Mouse (Mus musculus) ES-CJ7 (cell line): ENCODE measurements around the gene Slc10a6.

ENCODE experiments used
- DNase-seq: peaks from one replicate; pipeline ENCODE4 v3.0.0; 2011; ENCODE audit warnings: low read depth, low spot score

The Slc10a6 gene

GRCm38 (mm10) chr5:103620301-103620973 lies 8.8 kb downstream of the Slc10a6 start:
- no peak for DNase-seq

- DNase-seq: peak; percentile 69
Observed at GRCm38 (mm10) chr5:103617191-103617590, 12.0 kb downstream of the Slc10a6 start.

GRCm38 (mm10) chr5:103614356-103614755 lies 14.8 kb downstream of the Slc10a6 start:
- DNase-seq: no peak

- no peak for DNase-seq
Observed at GRCm38 (mm10) chr5:103612316-103612715, 16.9 kb downstream of the Slc10a6 start.

GRCm38 (mm10) chr5:103610856-103611472 lies 18.2 kb downstream of the Slc10a6 start:
- DNase-seq: no peak

GRCm38 (mm10) chr5:103610148-103610547 lies 19.1 kb downstream of the Slc10a6 start:
- no peak for DNase-seq

GRCm38 (mm10) chr5:103605707-103606106 lies 23.5 kb downstream of the Slc10a6 start:
- no peak for DNase-seq

- DNase-seq: no peak
Observed at GRCm38 (mm10) chr5:103603115-103603893, 25.9 kb downstream of the Slc10a6 start.

- no peak for DNase-seq
Observed at GRCm38 (mm10) chr5:103598881-103599280, 30.3 kb downstream of the Slc10a6 start.

- no peak for DNase-seq
Observed at GRCm38 (mm10) chr5:103598264-103598663, 30.9 kb downstream of the Slc10a6 start.

- DNase-seq: no peak
Observed at GRCm38 (mm10) chr5:103597604-103598003, 31.6 kb downstream of the Slc10a6 start.

GRCm38 (mm10) chr5:103596467-103597146 lies 32.6 kb downstream of the Slc10a6 start:
- no peak for DNase-seq

- DNase-seq: no peak
Observed at GRCm38 (mm10) chr5:103595394-103596226, 33.6 kb downstream of the Slc10a6 start.

- DNase-seq: no peak
Observed at GRCm38 (mm10) chr5:103593575-103593974, 35.6 kb downstream of the Slc10a6 start.

- DNase-seq: no peak
Observed at GRCm38 (mm10) chr5:103592706-103593105, 36.5 kb downstream of the Slc10a6 start.

GRCm38 (mm10) chr5:103591846-103592245 lies 37.4 kb downstream of the Slc10a6 start:
- DNase-seq: no peak

- peak; percentile 65 for DNase-seq
Observed at GRCm38 (mm10) chr5:103587219-103587618, 42.0 kb downstream of the Slc10a6 start.

GRCm38 (mm10) chr5:103579680-103580420 lies 49.4 kb downstream of the Slc10a6 start:
- peak; percentile 54 for DNase-seq

GRCm38 (mm10) chr5:103569446-103569845 lies 59.8 kb downstream of the Slc10a6 start:
- DNase-seq: no peak

- DNase-seq: no peak
Observed at GRCm38 (mm10) chr5:103568034-103568433, 61.2 kb downstream of the Slc10a6 start.
